Mouse (Mus musculus): Measurements from ENCODE around the gene Rgs7bp.

Rgs7bp gene

DNA sequence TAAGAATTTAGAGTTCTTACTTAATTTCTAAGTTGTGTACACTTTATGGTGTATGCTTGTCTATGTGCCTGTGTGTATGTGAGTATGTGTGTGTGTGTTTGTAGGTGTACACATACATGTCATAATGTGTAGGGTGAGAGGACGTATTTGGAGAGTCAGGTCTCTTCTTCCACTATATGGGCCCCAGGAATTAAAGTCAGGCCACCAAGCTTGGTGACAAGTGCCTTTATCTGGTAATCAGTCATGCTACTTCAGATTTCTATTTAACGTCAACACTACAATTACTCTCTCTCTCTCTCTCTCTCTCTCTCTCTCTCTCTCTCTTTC, 51.9 kb downstream of the Rgs7bp start:
- DNase-seq: no peak

DNA sequence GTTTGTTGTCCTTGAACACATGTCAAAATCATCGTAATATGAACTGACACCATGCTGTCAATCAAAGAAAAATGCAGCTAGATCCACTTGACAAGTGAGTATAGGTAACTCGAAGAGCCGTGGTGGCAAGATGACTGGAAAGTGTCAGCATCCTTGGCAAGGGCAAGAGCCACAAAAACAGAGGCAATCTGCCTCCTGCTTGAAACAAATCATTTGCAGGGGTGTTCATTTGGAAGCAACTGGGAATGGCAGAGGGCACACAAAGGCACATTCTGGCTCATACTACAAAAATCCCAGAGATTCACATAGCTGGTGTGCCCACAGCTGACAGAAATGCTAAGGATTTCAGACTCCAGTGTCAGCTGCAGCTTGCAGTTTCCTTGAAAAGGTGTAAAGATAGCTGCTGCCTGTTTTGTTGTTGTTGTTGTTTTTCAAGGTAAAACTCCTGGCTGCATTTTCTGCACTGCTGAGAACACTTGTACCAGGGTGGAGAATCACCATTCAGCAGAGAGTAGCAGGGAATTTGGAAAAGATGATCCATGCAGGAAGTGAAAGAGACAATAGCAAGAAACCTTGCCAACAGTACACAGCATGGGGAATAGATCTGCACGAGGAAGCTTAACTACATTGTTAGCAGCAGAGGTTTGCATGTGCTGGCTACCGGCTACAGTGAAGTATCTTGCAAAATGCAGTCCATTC, 52.4 kb downstream of the Rgs7bp start:
- no peak for DNase-seq

DNA sequence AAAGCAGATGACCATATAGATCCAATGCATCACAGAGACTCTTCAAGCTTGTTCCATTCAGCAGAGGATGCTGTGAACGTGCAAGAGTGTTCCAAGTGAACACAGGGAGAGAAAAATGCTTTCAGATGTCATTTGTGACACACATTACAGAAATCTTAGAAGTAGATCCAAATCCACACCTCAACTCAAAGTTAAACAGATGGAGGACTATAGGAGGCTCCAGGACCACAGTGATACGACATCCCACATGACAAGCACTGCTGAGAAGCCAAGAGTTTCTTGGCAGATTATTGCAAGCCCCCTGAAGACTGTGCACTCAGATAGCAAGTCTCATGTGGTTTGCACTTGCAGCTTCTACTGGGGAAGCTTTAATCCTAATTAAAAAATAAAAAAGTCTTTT, 53.0 kb downstream of the Rgs7bp start:
- no peak for DNase-seq

DNA sequence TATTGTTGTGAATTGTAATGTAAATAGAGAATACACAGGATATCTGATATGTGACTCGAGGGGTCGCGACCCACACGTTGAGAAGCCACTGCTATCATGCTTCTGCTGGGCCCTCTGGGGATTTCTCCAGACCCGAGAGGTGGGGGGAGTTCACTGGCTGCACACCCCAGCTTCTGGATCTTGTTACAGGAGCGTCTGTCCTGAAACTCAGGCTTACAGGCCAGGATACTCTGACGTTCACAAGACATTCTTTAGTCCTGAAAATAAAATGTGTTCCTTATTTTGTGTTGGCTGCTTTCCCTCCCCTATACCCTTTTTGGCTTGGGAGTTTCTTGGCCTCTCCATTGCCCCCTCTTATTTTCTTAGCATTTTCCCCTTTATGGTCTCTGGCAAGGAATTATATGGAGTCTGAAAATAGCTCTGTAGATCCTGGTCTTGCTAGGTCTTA, 65.9 kb downstream of the Rgs7bp start:
- DNase-seq: no peak

DNA sequence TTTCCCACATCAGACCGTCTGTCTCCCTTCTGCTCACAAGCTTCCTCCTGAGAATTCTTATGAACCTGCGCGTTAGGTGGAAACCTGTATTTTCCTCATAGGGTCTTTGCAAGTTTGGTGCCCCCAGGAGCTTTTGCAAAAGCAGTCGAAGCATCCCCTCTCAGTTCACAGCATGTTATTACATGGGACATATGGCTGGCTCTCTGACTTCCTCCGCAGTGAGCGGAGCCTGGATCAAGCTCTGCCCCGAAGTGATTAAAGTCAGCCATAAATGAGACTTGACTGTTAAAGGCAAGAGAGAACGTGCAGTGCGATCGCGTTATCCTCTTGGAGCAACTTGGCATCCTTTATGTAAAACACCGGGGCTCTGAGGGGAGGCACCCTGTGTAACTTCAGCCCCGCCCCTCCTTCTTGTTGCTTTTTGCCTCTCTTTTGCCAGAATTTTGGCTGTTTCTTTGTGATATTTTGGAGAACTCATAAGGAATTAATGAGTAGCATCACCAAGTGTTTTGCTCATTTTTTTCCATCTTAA, 66.7 kb downstream of the Rgs7bp start:
- DNase-seq: no peak

DNA sequence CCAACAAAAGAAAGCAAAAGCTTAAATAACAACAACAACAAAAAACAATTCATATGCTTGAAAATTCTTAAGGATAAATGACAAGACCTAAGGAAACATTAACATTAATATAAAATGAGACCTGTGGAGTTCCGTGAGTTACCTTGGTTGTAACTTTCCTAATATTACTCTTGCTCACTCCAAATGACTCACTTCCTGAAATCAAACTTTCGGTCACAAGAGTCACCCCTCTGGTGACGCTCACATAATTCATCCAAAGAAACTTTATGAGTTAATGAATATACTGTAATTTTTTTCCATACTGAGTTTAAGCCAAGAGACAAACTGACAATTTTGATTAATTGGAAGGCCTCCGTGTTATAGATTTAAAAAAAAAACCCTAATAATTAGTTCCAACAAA, 69.0 kb downstream of the Rgs7bp start:
- no peak for DNase-seq

DNA sequence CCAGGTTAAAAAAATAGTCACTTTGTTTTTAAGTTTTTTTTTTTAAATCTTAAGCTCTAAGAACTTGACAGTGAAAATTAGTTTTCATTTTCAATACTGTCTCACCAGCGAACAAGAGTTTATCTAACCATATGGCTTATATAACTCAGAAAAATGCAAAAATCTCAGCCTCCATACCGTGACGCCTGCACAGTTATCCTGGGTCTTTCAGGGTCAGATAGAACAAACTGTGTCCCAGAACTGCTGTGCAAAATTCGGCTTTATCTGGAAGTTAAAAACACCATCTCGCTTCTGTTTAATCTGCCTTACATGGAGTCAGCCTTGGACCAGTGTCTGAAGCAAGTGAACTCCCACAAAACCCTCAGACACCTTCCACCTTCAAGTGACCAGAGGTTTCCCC, 70.7 kb downstream of the Rgs7bp start:
- no peak for DNase-seq

DNA sequence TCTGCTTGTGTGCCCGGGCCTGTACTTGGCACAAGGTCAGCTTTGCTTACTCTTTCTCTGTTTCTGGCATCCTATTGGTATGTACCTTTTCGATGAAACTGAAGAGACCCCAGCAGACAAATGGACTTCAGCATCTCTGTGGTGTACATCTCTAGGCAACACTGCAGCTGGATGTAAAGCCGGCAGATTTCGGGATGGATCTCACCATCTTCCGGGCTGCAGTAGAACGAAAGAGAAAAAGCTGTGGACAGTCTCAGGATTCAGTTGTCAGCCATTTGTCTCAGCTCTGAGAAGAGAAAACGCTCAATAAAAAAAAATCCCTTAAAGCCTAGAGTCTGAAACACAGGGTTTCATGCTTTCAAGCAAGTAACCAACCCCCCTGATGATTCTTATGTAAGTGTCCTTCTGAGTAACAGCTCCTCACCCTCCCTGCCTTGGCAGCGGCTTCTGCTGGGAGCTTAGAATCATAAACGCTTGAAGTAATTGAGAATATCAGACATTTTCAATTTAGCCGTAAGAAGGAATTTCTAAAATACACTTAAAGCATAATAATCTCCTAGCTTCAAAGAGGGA, 71.9 kb downstream of the Rgs7bp start:
- DNase-seq: no peak

DNA sequence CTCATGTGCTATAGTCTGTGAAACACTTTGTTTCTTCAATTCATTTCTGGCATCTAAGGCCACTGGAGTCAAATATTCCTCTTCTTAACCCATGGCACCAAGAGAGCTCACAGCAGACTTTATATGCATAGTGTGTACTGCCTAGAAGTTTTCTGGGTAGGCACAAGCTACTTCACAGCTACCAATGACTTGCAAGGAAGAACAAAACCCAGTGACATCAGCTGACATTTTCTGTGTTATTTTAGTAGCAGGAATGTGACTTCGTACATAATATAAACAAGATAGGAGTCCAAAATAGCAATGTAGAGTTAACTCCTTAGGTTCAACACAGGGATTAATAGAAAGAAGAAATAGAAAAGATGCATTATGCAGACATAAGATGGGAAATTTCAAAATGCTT, 76.6 kb downstream of the Rgs7bp start:
- no peak for DNase-seq

DNA sequence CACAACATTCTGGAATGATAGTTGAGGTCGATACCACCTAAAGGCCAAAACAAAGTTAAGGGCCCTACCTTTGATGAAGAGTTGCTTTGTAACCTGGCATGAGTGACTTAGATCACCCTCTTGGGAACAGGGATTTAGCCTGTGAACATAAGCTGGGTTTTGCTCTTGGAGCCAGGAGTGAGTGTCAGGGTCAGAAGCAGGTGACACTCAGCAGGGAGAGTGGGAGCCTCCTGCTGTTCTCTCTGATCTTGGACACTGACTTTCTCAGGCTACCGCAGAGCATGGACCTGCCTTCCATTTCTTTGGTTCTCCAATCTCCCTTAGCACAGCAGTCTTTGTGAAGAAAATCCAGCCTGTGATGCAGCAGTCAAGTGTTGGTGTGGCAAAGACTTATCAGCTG, 87.2 kb downstream of the Rgs7bp start:
- DNase-seq: no peak

DNA sequence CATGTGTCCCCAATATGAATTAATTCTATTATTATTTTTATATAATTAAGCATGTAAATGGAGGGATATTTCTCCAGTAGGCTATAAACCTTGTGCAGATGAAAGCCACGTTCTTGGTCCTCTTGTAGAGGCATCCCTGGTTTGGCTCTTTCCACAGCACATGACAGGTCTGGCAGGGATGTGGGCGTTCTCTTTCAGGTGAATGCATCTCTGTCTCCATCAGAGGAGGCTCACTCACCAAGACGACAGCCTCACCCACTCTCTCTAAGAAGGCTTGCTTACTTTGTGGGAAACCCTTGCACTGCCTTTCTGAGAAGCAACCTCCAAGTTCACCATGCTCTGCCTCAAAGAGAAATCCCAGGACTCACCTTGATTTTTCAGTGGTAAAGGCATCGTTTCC, 91.0 kb downstream of the Rgs7bp start:
- no peak for DNase-seq

DNA sequence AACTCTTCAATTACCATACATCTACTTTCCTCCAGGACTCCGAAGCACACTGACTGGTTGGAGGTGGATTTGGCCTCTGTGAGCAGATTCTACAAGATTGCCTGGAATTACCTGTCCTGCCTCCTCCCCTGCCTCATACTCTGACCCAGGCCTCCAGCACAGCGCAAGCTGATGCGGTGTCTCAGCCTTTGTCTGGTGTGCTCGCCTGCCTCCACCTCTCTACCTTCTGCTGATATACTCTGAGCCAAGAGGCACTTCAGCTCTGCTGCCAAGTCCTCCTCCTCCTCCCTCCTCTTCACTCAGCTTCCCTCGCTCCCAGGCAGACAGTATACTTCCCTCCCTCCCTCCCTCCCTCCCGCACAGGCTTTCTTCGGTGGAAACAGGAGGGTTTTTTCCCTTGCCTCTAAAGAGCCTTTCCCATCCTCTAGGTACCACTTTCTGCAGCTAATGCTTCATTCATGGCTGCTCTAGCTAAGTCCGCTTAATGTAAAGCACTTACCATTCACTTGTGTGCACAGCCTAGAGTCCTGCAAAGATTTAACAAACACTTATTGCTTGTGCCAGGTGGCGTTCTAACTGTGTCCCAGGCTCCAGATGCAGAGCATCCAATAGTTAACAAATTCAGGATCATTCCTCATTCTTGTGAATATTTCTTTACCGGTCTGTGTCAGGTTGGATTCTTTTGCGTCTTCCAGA, 91.9 kb downstream of the Rgs7bp start:
- DNase-seq: no peak

DNA sequence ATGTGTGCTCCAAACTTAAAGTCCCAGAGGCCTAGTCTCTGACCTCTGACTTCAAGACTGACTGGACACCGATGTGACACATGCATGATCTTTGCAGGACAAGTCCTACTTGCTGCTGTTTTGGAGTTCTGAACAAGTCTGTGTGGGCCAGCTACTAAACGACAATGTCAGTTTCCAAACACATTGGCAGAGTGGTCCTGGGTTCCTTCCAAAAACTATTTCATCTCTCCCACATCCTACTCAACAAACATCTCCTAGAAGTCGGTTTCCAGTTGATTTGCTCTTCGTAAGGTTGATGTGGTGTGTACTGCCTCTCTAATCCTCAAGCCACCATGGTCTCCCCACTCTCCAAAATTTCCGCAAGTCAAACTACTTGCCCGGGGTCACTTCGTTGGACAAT, 92.6 kb downstream of the Rgs7bp start:
- DNase-seq: no peak

DNA sequence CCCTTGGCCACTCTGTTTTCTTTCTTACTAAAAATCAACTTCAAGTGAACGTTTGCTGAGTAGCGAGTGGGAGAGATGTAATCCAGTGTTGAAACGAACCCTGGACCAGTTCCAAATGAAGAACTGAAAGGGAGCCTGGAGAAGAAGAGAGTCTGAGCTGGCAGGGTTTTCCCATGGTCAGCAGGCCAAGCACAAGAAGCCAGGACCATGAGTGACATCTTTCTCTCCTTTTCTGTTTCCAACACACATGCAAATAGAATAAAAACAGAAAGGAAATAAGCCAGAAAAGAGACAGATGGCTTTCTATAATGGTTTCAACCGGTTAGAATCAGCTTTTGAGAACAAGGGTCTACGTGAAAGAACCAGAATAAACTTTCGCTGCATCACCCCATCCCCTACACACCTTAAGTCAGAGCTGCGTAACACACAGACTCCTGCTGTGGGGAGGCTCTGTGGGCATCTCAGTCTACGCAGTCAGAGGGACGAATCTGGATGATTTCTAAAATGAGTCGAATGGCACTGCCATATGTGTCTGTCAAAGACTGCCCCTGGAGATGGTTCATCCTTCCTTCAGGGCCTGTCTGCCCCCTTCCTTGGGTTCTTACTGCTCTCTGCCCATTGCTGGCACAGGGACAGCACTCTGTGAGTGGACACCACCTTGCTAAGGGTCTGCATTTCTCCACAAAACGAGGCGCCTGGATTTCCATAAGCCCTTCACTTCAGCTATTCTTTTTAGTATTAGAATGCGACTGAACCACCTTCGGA, 93.6 kb downstream of the Rgs7bp start:
- DNase-seq: no peak

DNA sequence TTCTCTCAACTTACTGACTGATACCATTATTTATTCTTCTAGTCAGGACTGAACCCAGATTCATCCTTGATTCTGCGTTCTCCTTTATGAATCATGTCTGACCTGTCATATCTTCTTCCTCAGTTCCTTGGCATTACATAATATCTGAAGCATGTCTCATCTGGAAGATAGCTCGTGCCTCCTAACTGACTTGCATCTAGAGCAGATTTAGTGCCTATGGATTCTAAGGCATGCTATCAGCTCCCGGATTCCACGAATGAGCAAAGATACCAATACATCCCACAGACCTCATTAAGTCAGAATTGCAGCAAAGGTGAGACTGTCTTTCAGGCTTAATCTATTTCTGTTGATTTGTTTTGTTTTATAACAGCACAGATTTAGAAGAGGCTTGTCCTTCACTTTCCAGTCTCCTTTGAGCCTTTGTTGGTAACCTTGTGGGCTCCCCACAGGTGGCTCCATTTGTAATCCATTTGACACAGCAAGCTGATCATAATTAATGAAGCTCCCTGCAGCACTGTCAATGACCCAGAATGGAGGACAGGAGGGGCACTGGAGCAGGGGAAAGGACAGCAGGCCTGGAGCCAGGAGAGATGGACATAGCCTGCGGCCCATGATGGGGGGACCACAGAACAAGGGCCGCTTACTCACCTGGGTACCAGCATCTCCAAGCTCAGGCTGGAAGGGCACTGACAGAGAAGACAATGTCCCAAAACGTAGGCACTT, 94.4 kb downstream of the Rgs7bp start:
- DNase-seq: no peak

DNA sequence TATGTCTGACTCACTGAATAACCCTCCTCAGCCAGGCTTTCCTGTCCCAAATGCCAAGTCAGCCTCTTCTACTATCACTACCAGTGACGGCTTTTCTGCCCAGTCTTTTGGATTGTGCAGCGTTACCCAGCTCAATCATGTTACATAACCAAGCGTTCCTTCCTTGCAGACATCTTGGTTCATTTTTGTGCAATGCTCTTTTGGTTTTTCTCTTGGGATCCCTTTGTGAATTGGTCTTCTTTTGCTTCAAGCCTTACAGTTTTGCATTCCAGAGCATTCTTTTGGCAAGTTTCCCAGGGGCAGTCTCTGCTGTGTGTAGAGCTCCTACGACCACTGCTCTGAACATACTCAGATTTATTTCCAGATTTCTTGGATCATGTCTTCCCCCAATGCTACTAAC, 95.0 kb downstream of the Rgs7bp start:
- DNase-seq: no peak

DNA sequence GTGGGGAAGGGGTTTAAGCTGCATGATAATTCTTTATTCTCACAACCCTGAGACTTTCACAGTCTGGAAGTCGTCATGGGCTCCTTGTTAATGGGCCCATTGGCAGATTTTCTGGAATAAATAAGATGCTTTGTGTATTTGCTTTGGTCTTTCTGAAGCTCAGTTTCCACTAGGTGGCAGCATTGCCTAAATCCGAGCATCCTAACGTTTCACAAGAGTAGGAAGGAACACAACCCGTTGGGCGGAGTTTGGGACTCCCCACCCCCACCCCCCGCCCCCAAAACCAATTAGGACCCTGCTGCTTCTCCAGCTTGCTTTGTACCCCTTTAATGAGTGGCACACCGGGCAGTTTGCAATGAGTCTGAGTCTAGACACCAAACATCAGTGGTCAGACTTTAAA, 106.8 kb downstream of the Rgs7bp start:
- peak; percentile 64 to 85 for DNase-seq

DNA sequence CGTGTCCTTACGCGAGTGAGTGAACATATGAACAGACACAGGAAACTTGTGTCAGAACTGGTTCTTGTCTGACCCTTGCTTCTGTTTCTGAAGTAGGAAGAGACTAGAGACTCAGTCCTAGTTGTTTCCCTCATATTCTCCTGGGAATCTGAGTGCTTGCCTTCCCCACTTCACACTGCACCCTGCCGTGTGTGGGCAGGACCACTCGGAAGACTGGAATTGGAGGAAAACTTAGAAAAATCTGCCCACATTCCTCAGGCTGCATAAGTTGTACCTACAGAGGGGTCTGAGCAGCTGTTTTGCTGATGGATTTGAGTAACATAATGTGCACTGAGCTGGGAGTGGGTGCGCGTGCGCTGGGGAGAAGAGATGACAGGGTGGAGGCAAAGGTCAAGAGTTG, 114.2 kb downstream of the Rgs7bp start:
- DNase-seq: no peak

DNA sequence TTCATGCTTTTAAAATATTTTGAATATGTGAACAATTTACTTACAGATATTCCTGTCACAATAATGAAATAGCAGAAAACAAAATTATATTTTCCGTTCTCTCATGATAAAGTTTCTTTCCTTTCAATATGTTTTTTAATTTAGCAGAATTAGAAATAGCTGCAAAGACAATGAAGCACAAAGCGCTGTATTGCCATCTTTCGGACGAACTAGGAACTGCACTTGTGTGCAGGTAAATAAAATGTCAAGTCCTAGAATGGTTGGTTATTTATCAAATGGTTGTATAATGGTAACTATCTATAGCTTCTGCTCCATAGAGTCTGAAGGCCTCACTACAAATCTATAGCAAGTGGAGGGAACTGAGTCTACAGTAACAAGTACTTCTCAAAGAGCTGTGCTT, 114.9 kb downstream of the Rgs7bp start:
- DNase-seq: peak; percentile 49 to 82

DNA sequence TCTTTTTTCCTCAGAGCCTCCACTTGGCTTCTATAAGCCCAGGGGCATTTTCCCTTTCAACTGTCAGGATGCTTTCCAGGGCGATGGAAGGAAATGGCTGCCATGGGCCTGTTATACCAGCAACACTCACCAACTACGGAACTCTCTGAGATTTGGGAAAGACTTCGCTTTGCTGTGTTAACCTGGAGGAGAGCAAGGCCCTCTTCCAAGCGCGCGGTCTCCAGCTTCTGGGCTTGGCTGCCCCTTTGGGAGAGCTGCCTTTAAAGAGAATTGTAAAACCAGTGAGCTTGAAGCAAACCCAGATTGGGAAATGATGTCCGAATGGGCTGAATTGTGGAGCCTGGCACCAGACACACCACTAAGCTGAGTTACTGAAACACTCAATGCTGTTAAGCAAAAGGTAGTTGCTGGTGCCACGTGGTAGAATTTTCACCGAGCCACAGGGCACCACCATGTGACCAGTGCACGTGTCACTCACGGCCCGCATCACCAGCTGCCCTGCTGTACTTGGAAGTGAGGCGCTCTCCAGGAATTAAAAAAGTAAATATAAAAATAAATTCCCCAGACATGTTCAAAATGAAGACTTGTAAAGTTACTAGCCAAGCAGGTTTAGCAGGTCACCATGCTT, 115.7 kb downstream of the Rgs7bp start:
- peak in 1 of 2 experiments; percentile 8 for DNase-seq

DNA sequence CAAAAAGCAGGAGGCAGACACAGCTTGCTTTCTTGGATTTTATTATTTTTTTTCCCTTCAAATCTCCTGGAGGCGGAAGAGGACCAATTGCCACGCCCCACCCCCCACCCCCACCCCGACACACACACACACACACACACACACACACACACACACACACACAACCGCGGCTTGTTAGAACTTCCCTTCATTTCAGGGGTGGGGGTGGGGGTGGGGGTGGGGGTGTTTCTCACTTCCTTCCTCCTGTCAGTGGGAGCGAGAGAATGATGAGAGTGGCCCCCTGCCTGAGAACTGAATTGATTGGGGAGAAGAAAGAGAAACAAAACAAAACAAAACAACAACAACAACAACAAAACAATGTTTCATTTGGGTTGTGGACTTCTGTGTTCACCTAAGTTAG, 117.0 kb downstream of the Rgs7bp start:
- DNase-seq: no peak

DNA sequence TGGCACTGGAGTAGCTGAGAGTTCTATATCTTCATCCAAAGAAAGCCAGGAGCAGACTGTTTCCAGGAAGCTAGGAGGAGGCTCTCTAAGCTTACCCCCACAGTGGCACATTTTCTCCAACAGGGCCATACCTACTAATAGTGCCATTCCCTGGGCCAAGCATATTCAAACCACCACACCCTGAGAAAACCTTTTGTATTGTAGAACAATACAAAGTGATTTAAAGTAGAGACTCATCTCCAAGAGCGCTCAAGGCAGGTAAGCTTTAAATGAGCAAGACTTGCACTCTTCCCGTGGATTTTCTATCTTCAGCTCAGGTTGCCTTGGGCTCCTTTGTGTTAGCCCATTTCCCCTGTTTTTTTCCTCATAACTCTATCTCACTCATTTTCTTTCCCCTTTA, 118.1 kb downstream of the Rgs7bp start:
- DNase-seq: no peak
